Mouse (Mus musculus) lung, adult 2 months (tissue): ENCODE measurements at regions not wholly inside any gene's neighbourhood (a gene's known extent, or its start where the extent isn't known, plus 50 kb on each side); places are given as distances from the start of the nearest gene placed in this dataset.

Experiments used
- CTCF ChIP-seq: fragments of 200-500 bp; IDR thresholded peaks from 2 replicates; pipeline ENCODE4 v1.5.1; 2011; ENCODE audit warnings: mild to moderate bottlenecking, low read length, control low read depth; ENCODE audit not compliant: insufficient read depth
- POLR2A ChIP-seq: fragments of 200-500 bp; IDR thresholded peaks from 2 replicates; pipeline ENCODE4 v1.6.1; 2011; ENCODE audit warnings: low read depth, mild to moderate bottlenecking, control low read depth, low read length, borderline replicate concordance; ENCODE audit errors: extremely low read depth

DNA sequence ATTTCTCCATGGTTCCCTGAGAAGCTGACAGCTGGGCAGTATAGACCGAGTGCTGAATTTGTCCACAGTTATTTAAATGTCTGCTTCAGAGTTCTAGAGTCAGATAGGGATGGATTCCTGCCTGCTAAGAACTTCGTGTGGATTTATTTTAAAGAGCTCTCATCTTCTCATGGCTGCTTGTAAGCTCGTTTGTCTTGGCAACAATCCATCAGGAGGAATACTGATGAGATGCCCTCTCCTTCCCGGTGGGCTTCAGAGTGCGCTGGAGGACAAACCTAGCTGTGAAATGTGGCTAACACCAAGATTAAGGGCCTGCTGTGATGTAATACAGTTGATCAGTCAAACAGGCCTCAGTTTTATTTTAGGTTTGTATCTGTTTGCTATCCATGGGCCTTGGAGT lies 128.7 kb downstream of the Tmem161b start:
- TF ChIP-seq CTCF: no peak
- no peak for TF ChIP-seq POLR2A
